Mouse (Mus musculus) lung, postnatal 0 days (tissue): ENCODE data around the gene Hook2.

Experiments used
- CTCF ChIP-seq: IDR thresholded peaks from 2 replicates; pipeline ENCODE4 v1.5.1; 2016; ENCODE audit warnings: antibody characterized with exemption, mild to moderate bottlenecking
- EP300 ChIP-seq: IDR thresholded peaks from 2 replicates; pipeline ENCODE4 v1.6.1; 2016; ENCODE audit warnings: antibody characterized with exemption, mild to moderate bottlenecking, control low read depth

DNA sequence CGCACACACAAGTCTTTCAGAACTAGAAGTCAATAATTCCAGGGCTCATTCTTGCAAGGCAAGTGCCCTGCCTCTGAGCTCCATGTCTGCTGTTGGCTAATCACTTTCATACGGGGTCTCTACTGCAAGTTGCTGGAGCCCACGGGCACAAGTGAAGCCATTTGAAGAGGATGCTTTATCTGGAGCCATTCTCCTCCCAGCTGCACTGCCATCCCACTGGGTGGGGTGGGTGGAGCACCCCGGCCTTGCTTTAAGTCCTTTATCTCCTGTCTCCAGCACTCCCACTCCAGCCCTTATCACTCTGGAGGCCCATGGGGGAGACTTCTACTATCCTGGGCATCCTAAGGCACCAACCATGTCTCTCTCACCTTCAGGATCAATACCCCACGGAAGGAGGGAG lies 19.5 kb upstream of the Hook2 start:
- TF ChIP-seq CTCF: no peak
- TF ChIP-seq EP300: no peak
